Mouse (Mus musculus) heart, embryonic 12.5 days (tissue): ENCODE measurements around the gene Slc35e4. TPM values are rescaled to one million over a fixed set of nuclear protein-coding genes. Genes with fewer than 3 reads are reported as not detected.

Experiments used
- ATAC-seq: fragments of 200-750 bp; cut with Nextera tagmentation; 2 replicates; pipeline ENCODE4 v1.8.0; 2017; ENCODE audit warnings: moderate TSS enrichment, moderate library complexity; ENCODE audit not compliant: insufficient number of reproducible peaks, low FRiP score
- H3K27ac ChIP-seq: fragments of 300-500 bp; sonication (generic); 2 replicates; pipeline ENCODE4 v1.5.1; 2016; ENCODE audit warnings: mild to moderate bottlenecking, moderate library complexity; ENCODE audit not compliant: poor library complexity, severe bottlenecking
- H3K27me3 ChIP-seq: fragments of 300-500 bp; sonication (generic); replicated peaks from 2 replicates; pipeline ENCODE4 v1.6.1; 2016; ENCODE audit warnings: mild to moderate bottlenecking, moderate library complexity
- H3K36me3 ChIP-seq: fragments of 300-500 bp; sonication (generic); 2 replicates; pipeline ENCODE4 v1.6.1; 2016; ENCODE audit warnings: mild to moderate bottlenecking, moderate library complexity
- H3K4me1 ChIP-seq: fragments of 300-500 bp; sonication (generic); replicated peaks from 2 replicates; pipeline ENCODE4 v1.6.1; 2016; ENCODE audit warnings: mild to moderate bottlenecking
- H3K4me2 ChIP-seq: fragments of 300-500 bp; sonication (generic); 2 replicates; pipeline ENCODE4 v1.6.1; 2016; ENCODE audit warnings: mild to moderate bottlenecking, moderate library complexity
- H3K4me3 ChIP-seq: fragments of 300-500 bp; sonication (generic); 2 replicates; pipeline ENCODE4 v1.5.1; 2016; ENCODE audit warnings: mild to moderate bottlenecking
- H3K9ac ChIP-seq: fragments of 300-500 bp; sonication (generic); 2 replicates; pipeline ENCODE4 v1.6.1; 2016; ENCODE audit warnings: mild to moderate bottlenecking, moderate library complexity
- H3K9me3 ChIP-seq: fragments of 300-500 bp; sonication (generic); replicated peaks from 2 replicates; pipeline ENCODE4 v1.6.1; 2016; ENCODE audit warnings: mild to moderate bottlenecking, moderate library complexity
- WGBS: fragments of 180-500 bp; shearing (Covaris S2); methylation state at CpG from one replicate; pipeline ENCODE4 v1.1.7; 2016; 5-methylcytosine and 5-hydroxymethylcytosine counted together
- polyA plus RNA-seq: library from polyadenylated mRNA; unstranded; fragments of >200 nt; fragmentation: Nextera tagmentation; extraction: Ambion mirVana; gene quantifications from 2 replicates; pipeline ENCODE4 v1.2.1, GENCODE M21; 2016

Slc35e4 gene
- polyA plus RNA-seq, 1 experiment from 2014 or later, result 6.3 TPM

- H3K4me3 ChIP-seq, result no peak overlapping the region
- no peak overlapping the region for H3K9ac ChIP-seq
- H3K4me2 ChIP-seq, result no peak overlapping the region
- no peaks in the 10 kb centered on the region for H3K9me3 ChIP-seq
- 69% methylated on average over 6 of the region's 6 CpGs for WGBS
- H3K27me3 ChIP-seq, result no peaks in the 10 kb centered on the region
- H3K4me1 ChIP-seq, result peaks cover 24% of the 10 kb centered on the region
- no peak for ATAC-seq
- H3K36me3 ChIP-seq, result peaks cover 25% of the 10 kb centered on the region
- no peak overlapping the region for H3K27ac ChIP-seq
Measured at GRCm38 (mm10) chr11:3900296-3900695, 14.2 kb downstream of the Slc35e4 start.

- Histone ChIP-seq H3K4me2 (peak overlapping the region; percentile 89), H3K4me1 (peaks cover 21% of the 10 kb centered on the region), H3K9me3 (no peaks in the 10 kb centered on the region), H3K27me3 (no peaks in the 10 kb centered on the region), H3K4me3 (no peak overlapping the region; the same call in 1 of the 2 replicates), H3K9ac (no peak overlapping the region), H3K36me3 (peaks cover 25% of the 10 kb centered on the region), H3K27ac (0 out of 2 replicates have a peak overlapping the region, but pooled peaks have one; percentile 77)
- 72% methylated on average over 1 of the region's 1 CpGs for WGBS
- no peak for ATAC-seq
Measured at GRCm38 (mm10) chr11:3895933-3896332, 18.5 kb downstream of the Slc35e4 start.

GRCm38 (mm10) chr11:3895458-3895857, 19.0 kb downstream of the Slc35e4 start:
- ATAC-seq, result no peak
- Histone ChIP-seq H3K36me3 (peaks cover 25% of the 10 kb centered on the region), H3K4me3 (peak overlapping the region; percentile 60), H3K9ac (peak overlapping the region; percentile 78), H3K9me3 (no peaks in the 10 kb centered on the region), H3K4me1 (peaks cover 20% of the 10 kb centered on the region), H3K27ac (peak overlapping the region; percentile 77), H3K27me3 (no peaks in the 10 kb centered on the region), H3K4me2 (peak overlapping the region; percentile 89)
- WGBS, result 4% methylated on average over 10 of the region's 10 CpGs

- 3% methylated on average over 46 of the region's 46 CpGs for WGBS
- Histone ChIP-seq H3K27me3 (no peaks in the 10 kb centered on the region), H3K36me3 (peaks cover 25% of the 10 kb centered on the region), H3K4me3 (peak within 1 kb of the TSS; percentile 60), H3K27ac (peak within 1 kb of the TSS; percentile 77), H3K4me1 (peaks cover 14% of the 10 kb centered on the region), H3K4me2 (peak within 1 kb of the TSS; percentile 89), H3K9me3 (no peaks in the 10 kb centered on the region), H3K9ac (peak within 1 kb of the TSS; percentile 78)
- peak; percentile 97 for ATAC-seq
Measured at GRCm38 (mm10) chr11:3894406-3895281, 19.8 kb downstream of the Slc35e4 start, which contains the start of the genes 4921536K21Rik and Dusp18. TSS of gene 4921536K21Rik (minus strand) at chr11:3895098. TSS of gene Dusp18 (plus strand) at chr11:3895240.

- Histone ChIP-seq H3K36me3 (peaks cover 24% of the 10 kb centered on the region), H3K4me3 (no peak overlapping the region), H3K9me3 (no peaks in the 10 kb centered on the region), H3K4me2 (no peak overlapping the region; the same call in 1 of the 2 replicates), H3K9ac (no peak overlapping the region), H3K27ac (no peak overlapping the region), H3K27me3 (no peaks in the 10 kb centered on the region), H3K4me1 (peaks cover 14% of the 10 kb centered on the region)
- 81% methylated on average over 6 of the region's 6 CpGs for WGBS
- ATAC-seq, result no peak
Measured at GRCm38 (mm10) chr11:3893970-3894369, 20.5 kb downstream of the Slc35e4 start.

- no peak overlapping the region for H3K27ac ChIP-seq
- H3K4me2 ChIP-seq, result no peak overlapping the region
- H3K36me3 ChIP-seq, result no peaks in the 10 kb centered on the region
- H3K4me1 ChIP-seq, result no peaks in the 10 kb centered on the region
- H3K9ac ChIP-seq, result no peak overlapping the region
- H3K9me3 ChIP-seq, result no peaks in the 10 kb centered on the region
- 58% methylated on average over 5 of the region's 5 CpGs for WGBS
- ATAC-seq, result no peak; the same call in 1 of the 2 replicates
- H3K4me3 ChIP-seq, result no peak overlapping the region
- no peaks in the 10 kb centered on the region; the same call in 1 of the 2 replicates for H3K27me3 ChIP-seq
Measured at GRCm38 (mm10) chr11:3887331-3887730, 27.1 kb downstream of the Slc35e4 start.

- WGBS, result 85% methylated on average over 3 of the region's 3 CpGs
- Histone ChIP-seq H3K4me1 (no peaks in the 10 kb centered on the region), H3K36me3 (no peaks in the 10 kb centered on the region), H3K27me3 (peaks cover 7% of the 10 kb centered on the region), H3K9me3 (no peaks in the 10 kb centered on the region), H3K9ac (no peak overlapping the region), H3K4me3 (no peak overlapping the region), H3K4me2 (no peak overlapping the region), H3K27ac (no peak overlapping the region)
- no peak for ATAC-seq
Measured at GRCm38 (mm10) chr11:3883711-3884110, 30.8 kb downstream of the Slc35e4 start.

GRCm38 (mm10) chr11:3879836-3880235, 34.6 kb downstream of the Slc35e4 start:
- ATAC-seq, result no peak
- no peak overlapping the region for H3K4me2 ChIP-seq
- H3K27me3 ChIP-seq, result peaks cover 14% of the 10 kb centered on the region; the same call in 1 of the 2 replicates
- H3K36me3 ChIP-seq, result no peaks in the 10 kb centered on the region
- H3K9ac ChIP-seq, result no peak overlapping the region
- 36% methylated on average over 2 of the region's 2 CpGs for WGBS
- no peaks in the 10 kb centered on the region for H3K9me3 ChIP-seq
- no peak overlapping the region for H3K4me3 ChIP-seq
- H3K4me1 ChIP-seq, result no peaks in the 10 kb centered on the region
- H3K27ac ChIP-seq, result no peak overlapping the region

- no peak for ATAC-seq
- H3K27ac ChIP-seq, result no peak overlapping the region
- no peaks in the 10 kb centered on the region for H3K4me1 ChIP-seq
Measured at GRCm38 (mm10) chr11:3878660-3879059, 35.8 kb downstream of the Slc35e4 start.

GRCm38 (mm10) chr11:3876419-3876818, 38.0 kb downstream of the Slc35e4 start:
- 68% methylated on average over 6 of the region's 6 CpGs for WGBS
- H3K4me1 ChIP-seq, result no peaks in the 10 kb centered on the region
- H3K27me3 ChIP-seq, result peaks cover 11% of the 10 kb centered on the region; the same call in 1 of the 2 replicates
- H3K4me3 ChIP-seq, result no peak overlapping the region
- no peak overlapping the region for H3K9ac ChIP-seq
- no peaks in the 10 kb centered on the region for H3K9me3 ChIP-seq
- H3K4me2 ChIP-seq, result no peak overlapping the region
- ATAC-seq, result no peak
- no peak overlapping the region for H3K27ac ChIP-seq
- H3K36me3 ChIP-seq, result no peaks in the 10 kb centered on the region

More at GRCm38 (mm10) chr11:3878660-3879059, 35.8 kb downstream of the Slc35e4 start:
- H3K4me3 ChIP-seq, result no peak overlapping the region
- peaks cover 14% of the 10 kb centered on the region; the same call in 1 of the 2 replicates for H3K27me3 ChIP-seq
- H3K4me2 ChIP-seq, result no peak overlapping the region
- H3K36me3 ChIP-seq, result no peaks in the 10 kb centered on the region
- 63% methylated on average over 7 of the region's 7 CpGs for WGBS
- no peaks in the 10 kb centered on the region for H3K9me3 ChIP-seq
- H3K9ac ChIP-seq, result no peak overlapping the region

GRCm38 (mm10) chr11:3864343-3864742, 50.1 kb downstream of the Slc35e4 start:
- Histone ChIP-seq H3K4me3 (peak overlapping the region; percentile 53), H3K27me3 (peaks cover 38% of the 10 kb centered on the region), H3K9me3 (no peaks in the 10 kb centered on the region), H3K4me1 (peaks cover 5% of the 10 kb centered on the region; the same call in 1 of the 2 replicates), H3K9ac (0 out of 2 replicates have a peak overlapping the region, but pooled peaks have one; percentile 38), H3K4me2 (peak overlapping the region; percentile 74), H3K36me3 (no peaks in the 10 kb centered on the region), H3K27ac (no peak overlapping the region)
- no peak for ATAC-seq
- 47% methylated on average over 6 of the region's 6 CpGs for WGBS
